Mouse (Mus musculus): ENCODE measurements at regions not wholly inside any gene's neighbourhood (a gene's known extent, or its start where the extent isn't known, plus 50 kb on each side); places are given as distances from the start of the nearest gene placed in this dataset.

DNA sequence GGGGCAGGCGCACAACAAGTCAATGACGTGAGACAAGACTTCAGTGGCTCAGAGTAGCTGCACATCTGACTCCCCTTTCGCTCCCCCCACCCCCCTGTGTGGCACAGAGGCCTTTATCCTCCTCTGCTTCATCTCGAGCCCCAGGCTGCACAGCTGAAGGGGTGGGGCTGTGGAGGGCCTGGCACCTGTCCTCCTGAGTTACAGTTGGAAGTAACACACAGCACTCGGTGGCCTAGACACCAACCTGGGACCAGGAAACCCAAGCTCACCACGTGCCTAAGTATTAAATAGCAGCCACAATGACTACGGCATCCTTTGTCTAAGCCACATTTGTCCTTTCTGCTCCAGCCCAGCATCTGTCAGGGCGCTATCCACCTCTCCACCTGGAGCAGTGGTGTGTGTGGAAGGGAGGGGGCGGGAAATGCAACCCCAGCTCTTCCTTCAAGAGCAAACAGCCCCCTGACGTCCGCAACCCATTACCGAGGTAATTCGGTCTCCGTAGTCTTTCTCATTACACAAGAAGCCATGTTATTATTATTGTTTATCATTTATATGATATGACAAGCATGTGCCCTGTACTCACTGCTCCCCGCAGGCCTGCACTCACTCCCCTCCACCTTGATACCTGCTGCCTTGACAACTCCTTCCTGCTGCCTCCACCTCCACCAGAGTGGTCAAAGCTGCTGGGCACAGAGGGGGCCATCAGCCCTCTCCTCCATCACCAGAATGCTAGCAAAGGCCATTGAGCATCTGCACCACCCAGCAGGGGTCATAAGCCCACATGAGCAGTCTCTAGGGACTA lies 73.7 kb upstream of the Igsf21 start:
- no peak for DNase-seq (ENCODE audit: low spot score)

DNA sequence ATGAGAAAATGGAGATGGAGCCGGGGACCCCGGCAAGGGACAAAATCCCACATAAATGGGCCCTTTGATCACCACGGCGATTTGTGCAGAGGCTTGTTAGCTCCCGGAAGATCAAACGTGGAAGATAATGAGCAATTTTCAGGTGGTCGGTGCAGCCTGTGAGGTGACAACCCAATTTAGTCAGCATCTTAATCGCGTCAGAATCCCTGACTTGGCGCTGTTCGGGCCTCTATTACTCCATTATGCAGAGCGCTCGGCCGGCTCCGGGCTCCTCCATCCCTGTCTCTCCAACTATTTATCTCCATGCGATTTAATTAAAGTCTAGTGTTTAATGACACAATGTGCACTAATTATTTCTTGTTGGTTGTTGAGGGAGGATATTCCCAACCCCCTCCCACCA lies 66.1 kb upstream of the Igsf21 start:
- no peak for DNase-seq (ENCODE audit: low spot score)

DNA sequence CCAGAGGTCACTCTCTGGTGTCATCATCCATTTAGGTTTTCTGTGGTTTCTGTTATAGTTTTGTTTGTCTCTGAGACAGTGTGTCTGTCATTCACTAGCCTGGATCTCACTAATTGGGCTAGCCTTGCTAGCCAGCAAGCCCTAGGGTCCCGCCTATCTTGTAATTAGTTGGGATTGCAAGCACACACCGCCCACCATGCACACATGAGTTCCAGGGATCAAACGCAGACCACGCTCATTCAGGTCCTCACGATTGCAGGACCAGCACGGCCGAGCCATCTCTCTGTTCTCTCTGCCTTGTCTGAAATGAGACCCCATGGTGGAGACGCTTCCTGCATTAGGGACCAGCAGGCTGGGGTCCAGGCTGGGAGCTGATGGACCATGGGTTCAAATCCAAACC lies 60.9 kb upstream of the Igsf21 start:
- no peak for DNase-seq (ENCODE audit: low spot score)

DNA sequence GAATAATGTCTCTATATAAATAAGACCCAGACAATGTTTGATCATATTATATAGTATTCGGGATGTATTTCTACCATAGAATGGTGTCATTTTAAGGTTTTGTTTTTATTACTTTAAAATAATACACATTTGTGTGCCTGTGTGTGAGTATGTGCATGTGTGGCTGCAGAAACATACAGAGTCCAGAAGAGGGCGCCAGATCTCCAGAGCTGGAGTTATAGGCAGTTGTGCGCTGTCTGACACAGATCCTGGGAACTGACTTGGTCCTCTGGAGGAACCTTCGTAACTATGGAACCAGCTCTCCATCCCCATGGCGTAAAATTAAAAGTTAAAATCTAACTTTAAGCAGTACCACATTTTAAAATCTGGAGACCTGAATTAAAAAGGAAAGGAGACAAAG lies 58.4 kb upstream of the Igsf21 start:
- no peak for DNase-seq (ENCODE audit: low spot score)

DNA sequence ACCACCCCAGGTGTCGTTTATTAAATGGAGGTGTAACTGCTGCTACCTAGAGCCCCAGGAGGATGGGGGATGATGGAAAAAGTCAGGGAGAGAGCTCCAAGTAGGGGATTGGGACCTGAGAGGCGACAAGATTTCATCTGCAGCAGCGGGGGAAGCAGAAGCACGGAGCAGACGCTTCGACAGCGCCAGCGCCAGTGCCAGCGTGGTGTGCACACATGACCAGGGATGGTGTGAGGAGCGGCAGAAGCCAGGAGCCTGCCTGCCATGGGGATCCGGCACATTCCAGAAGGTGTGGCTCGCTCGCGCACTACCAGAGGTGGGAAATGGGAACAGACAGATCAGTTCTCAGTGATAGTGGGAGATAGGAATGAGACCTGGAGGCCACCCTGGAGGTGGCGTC lies 55.1 kb upstream of the Igsf21 start:
- no peak for DNase-seq (ENCODE audit: low spot score)

DNA sequence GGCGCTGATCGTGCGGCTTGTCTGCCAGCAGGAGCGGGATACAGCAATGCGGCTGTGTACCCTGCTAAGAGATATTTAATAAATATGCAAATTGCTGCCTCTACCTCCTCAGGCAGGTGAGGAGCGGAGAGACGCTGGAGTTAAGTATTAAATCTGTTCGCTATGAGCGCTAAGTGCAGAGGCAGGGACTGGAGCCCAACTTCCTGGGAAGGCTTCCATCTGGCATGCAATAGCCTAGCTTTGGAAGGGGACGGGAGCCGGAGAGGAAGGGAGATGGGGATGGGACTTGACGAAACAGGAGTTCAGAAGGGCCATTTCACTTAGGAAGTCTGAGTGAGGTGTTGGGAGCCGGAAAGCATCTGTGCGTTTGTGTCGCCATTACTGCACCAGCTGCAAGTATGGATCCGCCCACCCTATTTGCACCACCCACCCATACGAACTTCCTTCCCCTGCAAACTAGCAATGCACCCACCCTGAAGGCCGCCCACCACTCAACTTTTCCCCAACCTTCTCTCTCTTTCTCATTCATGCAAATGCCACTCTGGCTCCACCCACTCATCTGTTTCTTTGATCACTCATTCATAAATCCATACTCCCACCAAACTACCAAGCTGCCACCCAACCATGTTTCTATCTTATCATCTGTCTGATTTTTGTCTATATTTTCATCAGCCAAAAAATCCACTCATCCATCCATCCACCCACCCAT lies 51.5 kb upstream of the Igsf21 start:
- no peak for DNase-seq (ENCODE audit: low spot score)
